Mouse (Mus musculus) adrenal gland, postnatal 36 days (tissue): ENCODE measurements around the gene Jade1. TPM values are rescaled to one million over a fixed set of nuclear protein-coding genes. Genes with fewer than 3 reads are reported as not detected.

Experiments
- DNase-seq, 2 experiments: peaks; one replicate each; pipeline ENCODE4 v3.0.0; 2021; ENCODE audit warnings: mixed read lengths in 1 of 2
- total RNA-seq, 2 experiments: library from RNA; stranded (reverse); gene quantifications; 2 replicates each; pipeline ENCODE4 v1.2.3; 2021

The Jade1 gene
- total RNA-seq, 2 experiments from 2014 or later: 51.2 to 51.4 TPM

DNA sequence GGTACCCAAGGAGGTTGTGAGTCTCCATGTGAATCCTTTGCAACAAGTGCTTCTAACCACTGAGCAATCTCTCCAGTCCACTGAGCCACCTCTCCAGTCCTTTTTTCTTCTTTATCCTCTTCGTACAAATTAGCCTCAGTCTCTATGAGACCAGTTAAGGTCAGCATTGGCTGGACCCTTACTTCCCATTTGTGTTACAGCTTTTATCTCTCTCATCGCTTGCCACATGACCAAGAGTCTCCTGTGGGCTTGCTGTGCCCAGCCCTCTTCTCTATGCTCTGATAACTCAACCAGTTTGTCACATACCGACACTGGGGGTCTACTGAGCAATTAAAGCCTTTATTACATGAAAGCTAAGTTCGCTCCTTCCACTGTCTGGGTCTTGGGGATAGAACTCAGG, 7.3 kb upstream of the Jade1 start:
- no peak for DNase-seq

GRCm38 (mm10) chr3:41551671-41552070, 3.9 kb upstream of the Jade1 start:
- DNase-seq: peak; percentile 56 to 66

DNA sequence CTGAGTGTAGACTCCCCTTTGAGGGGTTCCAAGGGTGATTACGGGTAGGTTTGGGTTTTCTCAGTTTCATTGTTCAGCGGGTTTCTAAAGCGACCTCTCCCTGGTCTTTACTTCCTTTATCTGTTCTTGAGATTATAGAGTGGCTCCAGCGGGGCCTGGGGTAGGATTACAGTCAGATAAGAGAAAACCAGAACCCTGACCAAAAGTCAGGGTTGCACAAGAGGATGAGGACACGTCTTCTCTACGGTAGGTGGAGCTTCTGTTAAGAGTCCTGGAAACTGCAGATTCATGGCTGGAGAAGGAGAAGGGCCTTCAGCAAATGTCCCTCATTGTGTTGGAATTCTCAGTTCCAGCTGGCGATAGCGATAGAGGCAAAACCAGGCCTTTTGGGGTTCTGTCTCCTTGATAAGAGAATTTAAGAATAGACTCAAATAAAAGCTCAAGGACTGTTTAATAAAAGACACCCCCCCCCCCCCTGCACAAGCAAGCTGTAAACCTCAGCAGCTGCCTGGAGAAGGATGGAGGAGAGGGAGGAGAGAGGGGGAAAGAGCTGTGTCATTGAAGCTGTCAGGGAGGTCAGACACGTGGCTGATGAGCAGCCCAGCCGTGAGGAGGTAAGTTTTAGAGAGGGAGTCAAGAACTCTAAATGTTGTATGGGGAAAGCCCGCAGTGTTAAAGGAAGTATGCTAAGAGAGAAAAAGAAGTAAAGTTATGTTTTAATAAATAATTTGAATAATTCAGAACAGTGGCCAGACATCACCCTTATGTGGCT, 2.6 kb upstream of the Jade1 start:
- DNase-seq: peak; percentile 13 to 24

- DNase-seq: no peak
Measured at GRCm38 (mm10) chr3:41553681-41554080, 1.9 kb upstream of the Jade1 start.

GRCm38 (mm10) chr3:41554480-41555475, 753 bp upstream of the Jade1 start:
- DNase-seq: no peak

- no peak for DNase-seq
Measured at GRCm38 (mm10) chr3:41556451-41557266, 1.1 kb downstream of the Jade1 start.

GRCm38 (mm10) chr3:41557267-41557995, 1.9 kb downstream of the Jade1 start:
- DNase-seq: no peak

DNA sequence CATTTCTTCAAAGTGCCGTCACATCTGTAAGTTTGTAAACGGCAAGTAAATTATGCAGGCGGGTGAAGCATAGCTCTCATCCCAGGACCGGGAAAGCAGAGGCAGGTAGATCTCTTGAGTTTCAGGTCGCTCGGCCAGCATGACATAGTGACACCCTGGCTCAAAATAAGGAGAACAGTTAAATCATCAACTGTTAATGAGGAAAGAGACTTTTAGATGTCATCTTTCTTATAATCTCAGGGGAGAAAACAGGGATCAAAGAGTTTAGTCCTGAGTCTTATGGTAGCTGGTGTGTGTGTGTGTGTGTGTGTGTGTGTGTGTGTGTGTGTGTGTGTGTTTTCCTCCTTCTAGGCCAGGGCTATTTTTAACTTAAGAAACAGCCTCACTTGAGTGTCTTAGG, 5.0 kb downstream of the Jade1 start:
- DNase-seq: no peak

DNA sequence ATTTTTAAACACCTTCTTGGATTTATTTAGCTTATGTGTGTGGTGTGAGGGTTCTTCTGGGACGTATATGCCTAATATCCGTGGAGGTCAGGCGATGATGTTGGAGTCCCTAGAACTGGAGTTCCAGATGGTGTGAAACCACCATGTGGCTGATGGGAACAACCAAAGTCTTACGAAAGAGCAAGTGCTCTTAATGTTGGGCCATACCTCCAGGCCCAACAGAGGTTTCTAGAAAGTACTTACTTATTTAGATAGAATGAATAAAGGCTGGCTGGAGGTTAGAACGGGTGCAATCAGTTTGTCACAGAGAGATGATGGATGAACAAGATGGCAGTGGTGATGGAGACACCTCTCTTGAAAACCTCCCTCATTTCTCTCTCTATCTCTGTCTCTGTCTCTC, 6.3 kb downstream of the Jade1 start:
- DNase-seq: no peak

- peak; percentile 90 to 93 for DNase-seq
Measured at GRCm38 (mm10) chr3:41563211-41563931, 7.8 kb downstream of the Jade1 start.

DNA sequence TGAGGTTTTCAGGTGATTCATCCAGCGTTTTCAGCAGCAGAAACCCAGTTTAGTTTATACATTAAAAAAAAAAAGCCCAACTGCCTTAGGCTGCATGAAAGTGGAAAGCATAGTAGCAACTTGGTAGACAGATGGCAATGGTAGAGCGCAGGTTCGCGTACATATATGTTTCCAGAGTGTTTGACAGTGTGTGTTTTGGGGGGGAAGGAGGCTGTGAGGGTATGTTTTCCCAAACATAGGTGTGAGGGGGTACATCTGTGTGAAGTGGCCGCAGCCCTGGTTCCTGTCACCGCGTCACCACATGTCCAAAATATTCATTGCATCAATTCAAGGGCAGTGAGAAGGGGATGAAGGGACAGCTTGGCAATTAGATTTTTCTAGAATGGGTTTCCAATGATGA, 8.5 kb downstream of the Jade1 start:
- DNase-seq: peak in 1 of 2 experiments; percentile 17

- DNase-seq: peak; percentile 79 to 86
Measured at GRCm38 (mm10) chr3:41564471-41565213, 9.1 kb downstream of the Jade1 start.

DNA sequence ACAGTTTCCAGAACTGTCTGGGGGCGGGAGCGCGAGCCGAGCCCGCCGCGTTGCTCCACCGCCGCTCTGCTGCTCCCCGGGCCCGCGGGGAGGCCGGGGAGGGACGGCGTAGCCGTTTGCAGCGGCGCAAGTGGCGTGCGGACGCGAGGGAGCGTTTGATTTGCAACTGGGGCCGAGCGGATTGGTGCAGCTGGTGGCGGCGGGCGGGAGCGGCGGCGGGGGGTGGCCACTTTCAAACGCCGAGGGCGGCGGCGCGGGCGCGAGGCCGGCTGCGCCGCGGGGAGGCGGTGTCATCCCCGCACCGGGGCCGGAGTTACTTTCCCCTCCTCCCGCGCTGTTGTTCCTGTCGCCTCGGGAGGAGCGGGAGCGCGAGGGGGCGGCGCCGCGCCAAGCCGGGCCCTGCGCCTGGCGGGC, 9.9 kb downstream of the Jade1 start:
- DNase-seq: peak; percentile 91

- peak; percentile 88 to 92 for DNase-seq
Measured at GRCm38 (mm10) chr3:41565955-41566354, 10.4 kb downstream of the Jade1 start.

GRCm38 (mm10) chr3:41569943-41570342, 14.4 kb downstream of the Jade1 start:
- DNase-seq: no peak

DNA sequence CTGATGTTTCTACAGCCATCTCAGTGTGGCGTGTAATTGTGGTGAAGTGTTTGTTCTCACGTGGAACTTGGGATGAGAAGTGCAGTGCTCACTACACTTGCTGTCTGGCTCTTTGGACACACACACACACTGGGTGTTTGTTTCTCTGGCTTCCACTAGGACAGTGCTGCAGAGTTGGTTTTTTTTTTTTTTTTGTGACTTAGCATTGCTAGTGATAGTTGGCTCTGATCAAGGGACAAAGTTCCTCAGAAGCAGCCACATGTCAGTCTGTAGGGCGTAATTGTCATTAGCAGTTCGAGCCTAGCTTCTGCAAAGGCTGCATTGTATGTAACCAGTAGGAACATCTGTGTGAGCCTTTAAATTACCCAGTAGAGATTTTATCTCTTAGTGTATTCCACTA, 16.6 kb downstream of the Jade1 start:
- no peak for DNase-seq

DNA sequence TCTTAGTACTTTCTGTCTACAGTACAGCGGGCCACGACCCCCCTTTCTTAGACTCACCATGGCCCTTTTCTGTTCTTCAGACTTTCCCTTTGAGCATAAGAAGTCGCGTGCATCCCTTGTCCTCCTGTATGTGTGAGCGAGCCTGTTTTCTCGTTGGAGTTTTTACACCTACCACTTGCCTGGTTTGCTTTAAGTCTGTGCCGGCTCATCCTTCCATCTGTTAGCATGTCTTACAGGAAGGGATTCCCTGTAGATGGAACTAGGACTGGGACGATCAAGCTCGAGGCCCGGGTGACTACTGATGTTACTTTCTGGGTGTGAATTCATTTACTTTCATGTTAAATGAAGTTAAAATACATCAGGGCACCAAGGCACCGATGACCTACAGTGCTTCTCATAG, 17.4 kb downstream of the Jade1 start:
- no peak for DNase-seq

DNA sequence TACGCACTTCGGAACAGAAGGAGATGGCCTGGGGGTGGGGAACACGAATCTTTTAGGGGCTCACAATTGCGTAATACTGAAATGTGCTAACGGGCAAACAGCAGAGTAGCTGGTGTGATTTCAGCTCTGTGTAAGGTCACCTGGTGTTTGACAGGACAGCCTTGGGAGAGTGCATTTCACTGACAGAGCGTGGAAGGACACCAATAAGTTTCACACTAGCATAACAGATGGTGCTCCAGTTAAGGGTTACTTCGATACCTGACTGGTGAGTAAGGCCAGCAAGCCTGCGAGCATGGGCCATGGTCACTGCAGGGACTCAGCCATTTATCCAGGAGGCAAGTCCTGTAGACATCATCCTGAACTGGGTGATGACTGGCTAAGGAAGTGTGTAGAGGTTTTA, 18.7 kb downstream of the Jade1 start:
- no peak for DNase-seq

- DNase-seq: peak; percentile 10 to 44
Measured at GRCm38 (mm10) chr3:41574720-41575435, 19.3 kb downstream of the Jade1 start.
